Mouse (Mus musculus): Measurements from ENCODE around the gene Hspa4. TPM values are rescaled to one million over a fixed set of nuclear protein-coding genes. Genes with fewer than 3 reads are reported as not detected.
"Not testable (repeated sequence)": the region's sequence is repeated elsewhere in the genome, so short reads cannot be mapped to it uniquely, and the experiment has no call there.

Gene Hspa4
- polyA plus RNA-seq, 1 experiment, result 86.9 TPM

GRCm38 (mm10) chr11:53316996-53317395 is 16.7 kb upstream of the Hspa4 start:
- TF ChIP-seq POLR2A (IDR thresholded peaks at IDR 0.05; ENCODE audit: borderline replicate concordance, insufficient read depth, low read length) (no peak), CTCF (IDR thresholded peaks at IDR 0.05; ENCODE audit: borderline replicate concordance, insufficient read depth, low read depth, low read length) (no peak)
- no peaks in the 10 kb centered on the region for H3K4me1 ChIP-seq (ENCODE audit: control insufficient read depth, insufficient read depth, low read length)
- no peak overlapping the region for H3K27ac ChIP-seq (ENCODE audit: insufficient read depth, low read length)
- H3K4me3 ChIP-seq (replicated peaks; ENCODE audit: insufficient read depth, low read depth, low read length), result no peak overlapping the region
- 58% methylated on average over 6 of the region's 6 CpGs for WGBS
- no peak for DNase-seq
- H3K27me3 ChIP-seq (ENCODE audit: control insufficient read depth, insufficient read depth, low read length), result no peaks in the 10 kb centered on the region

- no peaks in the 10 kb centered on the region for H3K27me3 ChIP-seq (ENCODE audit: control insufficient read depth, insufficient read depth, low read length)
- TF ChIP-seq POLR2A (IDR thresholded peaks at IDR 0.05; ENCODE audit: borderline replicate concordance, insufficient read depth, low read length) (no peak), CTCF (IDR thresholded peaks at IDR 0.05; ENCODE audit: borderline replicate concordance, insufficient read depth, low read depth, low read length) (no peak)
- WGBS, result 72% methylated on average over 1 of the region's 1 CpGs
Observed at GRCm38 (mm10) chr11:53314770-53315173, 14.5 kb upstream of the Hspa4 start.

GRCm38 (mm10) chr11:53312823-53313222 is 12.6 kb upstream of the Hspa4 start:
- not testable (repeated sequence) for DNase-seq; H3K27ac ChIP-seq (ENCODE audit: insufficient read depth, low read length); H3K4me1 ChIP-seq (ENCODE audit: control insufficient read depth, insufficient read depth, low read length); H3K27me3 ChIP-seq (ENCODE audit: control insufficient read depth, insufficient read depth, low read length); H3K4me3 ChIP-seq (replicated peaks; ENCODE audit: insufficient read depth, low read depth, low read length)
- 65% methylated on average over 1 of the region's 1 CpGs for WGBS

More at GRCm38 (mm10) chr11:53314770-53315173, 14.5 kb upstream of the Hspa4 start:
- H3K4me3 ChIP-seq (replicated peaks; ENCODE audit: insufficient read depth, low read depth, low read length), result no peak overlapping the region
- DNase-seq, result no peak
- no peak overlapping the region for H3K27ac ChIP-seq (ENCODE audit: insufficient read depth, low read length)
- H3K4me1 ChIP-seq (ENCODE audit: control insufficient read depth, insufficient read depth, low read length), result no peaks in the 10 kb centered on the region

- WGBS, result 61% methylated on average over 1 of the region's 1 CpGs
- Histone ChIP-seq H3K27ac (ENCODE audit: insufficient read depth, low read length) (no peak overlapping the region), H3K4me3 (replicated peaks; ENCODE audit: insufficient read depth, low read depth, low read length) (no peak overlapping the region), H3K4me1 (ENCODE audit: control insufficient read depth, insufficient read depth, low read length) (no peaks in the 10 kb centered on the region), H3K27me3 (ENCODE audit: control insufficient read depth, insufficient read depth, low read length) (no peaks in the 10 kb centered on the region)
- TF ChIP-seq POLR2A (IDR thresholded peaks at IDR 0.05; ENCODE audit: borderline replicate concordance, insufficient read depth, low read length), result no peak
- TF ChIP-seq CTCF (IDR thresholded peaks at IDR 0.05; ENCODE audit: borderline replicate concordance, insufficient read depth, low read depth, low read length), result no peak
- DNase-seq, result no peak
Observed at GRCm38 (mm10) chr11:53311385-53311784, 11.1 kb upstream of the Hspa4 start.

GRCm38 (mm10) chr11:53308884-53309310 is 8.6 kb upstream of the Hspa4 start:
- Histone ChIP-seq H3K27me3 (ENCODE audit: control insufficient read depth, insufficient read depth, low read length) (no peaks in the 10 kb centered on the region), H3K4me3 (replicated peaks; ENCODE audit: insufficient read depth, low read depth, low read length) (no peak overlapping the region), H3K4me1 (ENCODE audit: control insufficient read depth, insufficient read depth, low read length) (no peaks in the 10 kb centered on the region), H3K27ac (ENCODE audit: insufficient read depth, low read length) (peak overlapping the region; percentile 6; the same call in 1 of the 2 replicates)
- WGBS, result 54% methylated on average over 2 of the region's 2 CpGs
- TF ChIP-seq POLR2A (IDR thresholded peaks at IDR 0.05; ENCODE audit: borderline replicate concordance, insufficient read depth, low read length) (no peak), CTCF (IDR thresholded peaks at IDR 0.05; ENCODE audit: borderline replicate concordance, insufficient read depth, low read depth, low read length) (no peak)
- DNase-seq, result no peak

GRCm38 (mm10) chr11:53308251-53308864 is 8.1 kb upstream of the Hspa4 start:
- Histone ChIP-seq H3K4me1 (ENCODE audit: control insufficient read depth, insufficient read depth, low read length) (no peaks in the 10 kb centered on the region), H3K4me3 (replicated peaks; ENCODE audit: insufficient read depth, low read depth, low read length) (no peak overlapping the region), H3K27ac (ENCODE audit: insufficient read depth, low read length) (no peak overlapping the region; the same call in 1 of the 2 replicates), H3K27me3 (ENCODE audit: control insufficient read depth, insufficient read depth, low read length) (no peaks in the 10 kb centered on the region)
- no peak for TF ChIP-seq POLR2A (IDR thresholded peaks at IDR 0.05; ENCODE audit: borderline replicate concordance, insufficient read depth, low read length)
- TF ChIP-seq CTCF (IDR thresholded peaks at IDR 0.05; ENCODE audit: borderline replicate concordance, insufficient read depth, low read depth, low read length), result no peak
- DNase-seq, result no peak

- no peaks in the 10 kb centered on the region for H3K27me3 ChIP-seq (ENCODE audit: control insufficient read depth, insufficient read depth, low read length)
- DNase-seq, result no peak
- H3K4me3 ChIP-seq (replicated peaks; ENCODE audit: insufficient read depth, low read depth, low read length), result no peak overlapping the region
- 55% methylated on average over 10 of the region's 10 CpGs for WGBS
- TF ChIP-seq POLR2A (IDR thresholded peaks at IDR 0.05; ENCODE audit: borderline replicate concordance, insufficient read depth, low read length) (no peak), CTCF (IDR thresholded peaks at IDR 0.05; ENCODE audit: borderline replicate concordance, insufficient read depth, low read depth, low read length) (no peak)
- no peak overlapping the region for H3K27ac ChIP-seq (ENCODE audit: insufficient read depth, low read length)
- H3K4me1 ChIP-seq (ENCODE audit: control insufficient read depth, insufficient read depth, low read length), result no peaks in the 10 kb centered on the region
Observed at GRCm38 (mm10) chr11:53307558-53308065, 7.4 kb upstream of the Hspa4 start.

- no peak for DNase-seq
- TF ChIP-seq POLR2A (IDR thresholded peaks at IDR 0.05; ENCODE audit: borderline replicate concordance, insufficient read depth, low read length) (no peak), CTCF (IDR thresholded peaks at IDR 0.05; ENCODE audit: borderline replicate concordance, insufficient read depth, low read depth, low read length) (no peak)
- H3K4me1 ChIP-seq (ENCODE audit: control insufficient read depth, insufficient read depth, low read length), result no peaks in the 10 kb centered on the region
- no peaks in the 10 kb centered on the region for H3K27me3 ChIP-seq (ENCODE audit: control insufficient read depth, insufficient read depth, low read length)
- no peak overlapping the region for H3K27ac ChIP-seq (ENCODE audit: insufficient read depth, low read length)
- 75% methylated on average over 2 of the region's 2 CpGs for WGBS
- H3K4me3 ChIP-seq (replicated peaks; ENCODE audit: insufficient read depth, low read depth, low read length), result no peak overlapping the region
Observed at GRCm38 (mm10) chr11:53306965-53307364, 6.7 kb upstream of the Hspa4 start.
